Mouse (Mus musculus) lung, postnatal 10 days (tissue): Measurements from ENCODE around the gene Crebbp.

Experiments
- DNase-seq: peaks from one replicate; pipeline ENCODE4 v3.0.0; 2021

Crebbp gene

GRCm38 (mm10) chr16:4040206-4040605 is 173.6 kb downstream of the Crebbp start:
- DNase-seq: no peak

- DNase-seq: no peak
Measured at GRCm38 (mm10) chr16:4037690-4038089, 176.1 kb downstream of the Crebbp start.

- no peak for DNase-seq
Measured at GRCm38 (mm10) chr16:4036807-4037206, 177.0 kb downstream of the Crebbp start, which contains the start of gene Dnase1. Gene Dnase1, plus strand, starts transcription at chr16:4036942.

- DNase-seq: no peak
Measured at GRCm38 (mm10) chr16:4035575-4035974, 178.2 kb downstream of the Crebbp start.

- no peak for DNase-seq
Measured at GRCm38 (mm10) chr16:4034476-4034875, 179.3 kb downstream of the Crebbp start.

GRCm38 (mm10) chr16:4033971-4034370 is 179.8 kb downstream of the Crebbp start:
- no peak for DNase-seq

GRCm38 (mm10) chr16:4032341-4032748 is 181.5 kb downstream of the Crebbp start:
- DNase-seq: no peak

GRCm38 (mm10) chr16:4031441-4032274 is 182.1 kb downstream of the Crebbp start:
- no peak for DNase-seq
